Mouse (Mus musculus): ENCODE measurements around the gene Skap2.

GRCm38 (mm10) chr6:52022363-52022762, 10.0 kb upstream of the Skap2 start:
- TF ChIP-seq POLR2A (IDR thresholded peaks at IDR 0.05; ENCODE audit: low read depth, low read length), result no peak
- no peak for TF ChIP-seq CTCF (IDR thresholded peaks at IDR 0.05; ENCODE audit: borderline replicate concordance, insufficient read depth, low read length)

All from embryonic fibroblast, embryonic 13.5 days (primary cell).